Mouse (Mus musculus) megakaryocyte-erythroid progenitor cell, adult 5-6 weeks (primary cell): ENCODE measurements around the gene Prrt1. TPM values are rescaled to one million over a fixed set of nuclear protein-coding genes. Genes with fewer than 3 reads are reported as not detected.

Experiments used
- ATAC-seq: replicated peaks from 2 replicates; pipeline ENCODE4 v1.8.0; 2016; ENCODE audit warnings: mild to moderate bottlenecking, inconsistent platforms; ENCODE audit not compliant: severe bottlenecking, poor library complexity, low FRiP score, low TSS enrichment
- total RNA-seq, 2 experiments: library from RNA; stranded (forward) in 1 of 2; stranded (reverse) in 1 of 2; fragments of 200-1000, 215-1000 nt in 1 of 2; fragments of >200 nt in 1 of 2; fragmentation: Nextera tagmentation in 1 of 2; gene quantifications; 2 replicates each; pipeline ENCODE4 v1.2.3; 2014 to 2017

Prrt1 gene
- total RNA-seq, 2 experiments from 2014 or later: 0.59 to 0.75 TPM

DNA sequence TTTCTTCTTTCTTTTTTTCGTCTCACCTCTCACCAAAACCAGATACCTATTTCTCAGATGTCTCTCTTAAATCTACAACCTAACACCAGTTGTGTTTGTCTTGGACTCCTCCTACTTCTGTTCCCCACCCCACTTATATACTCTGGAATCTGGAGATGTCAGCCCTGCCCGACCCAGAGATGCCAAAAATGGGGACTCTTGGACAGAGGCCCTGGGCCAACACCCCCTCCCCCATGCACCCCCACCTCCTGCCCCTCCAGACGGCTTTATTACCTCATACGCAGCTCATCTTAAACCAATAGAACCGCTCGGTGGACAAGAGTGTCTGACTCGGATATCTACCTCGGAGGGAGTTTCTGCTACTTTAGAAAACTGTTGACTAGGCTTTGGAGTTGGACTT is 33.2 kb upstream of the Prrt1 start:
- no peak for ATAC-seq

DNA sequence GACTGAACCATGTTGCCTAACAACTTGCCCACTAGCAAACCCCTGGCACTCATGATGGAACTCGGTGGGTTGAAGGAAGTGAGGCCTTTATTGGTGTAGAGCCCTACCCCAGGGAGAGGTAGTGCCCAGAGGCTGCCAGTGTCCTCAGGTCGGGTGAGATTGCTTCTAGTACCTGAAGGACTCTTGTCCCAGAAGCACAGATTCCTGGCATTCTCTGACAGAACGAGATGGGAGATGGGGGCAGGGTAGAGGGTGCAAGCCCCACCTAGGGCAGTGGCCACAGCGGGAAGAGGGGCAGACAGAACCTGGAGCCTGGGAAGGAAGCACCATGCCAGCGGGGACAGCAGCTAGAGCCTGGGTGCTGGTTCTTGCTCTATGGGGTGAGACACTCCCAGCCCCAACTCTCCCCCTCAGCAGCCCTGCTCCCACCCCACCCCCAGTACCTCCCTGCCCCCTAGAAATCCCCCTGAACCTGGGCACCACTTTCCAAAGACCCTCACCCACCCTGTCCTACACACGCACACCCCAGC is 31.7 kb upstream of the Prrt1 start, which contains the start of gene Ager:
Ager (plus strand) TSS at position 297 of the 530 bp plus-strand sequence.
- ATAC-seq: no peak

GRCm38 (mm10) chr17:34599891-34600290 is 29.4 kb upstream of the Prrt1 start:
- ATAC-seq: no peak

GRCm38 (mm10) chr17:34601796-34602195 is 27.5 kb upstream of the Prrt1 start:
- no peak for ATAC-seq

DNA sequence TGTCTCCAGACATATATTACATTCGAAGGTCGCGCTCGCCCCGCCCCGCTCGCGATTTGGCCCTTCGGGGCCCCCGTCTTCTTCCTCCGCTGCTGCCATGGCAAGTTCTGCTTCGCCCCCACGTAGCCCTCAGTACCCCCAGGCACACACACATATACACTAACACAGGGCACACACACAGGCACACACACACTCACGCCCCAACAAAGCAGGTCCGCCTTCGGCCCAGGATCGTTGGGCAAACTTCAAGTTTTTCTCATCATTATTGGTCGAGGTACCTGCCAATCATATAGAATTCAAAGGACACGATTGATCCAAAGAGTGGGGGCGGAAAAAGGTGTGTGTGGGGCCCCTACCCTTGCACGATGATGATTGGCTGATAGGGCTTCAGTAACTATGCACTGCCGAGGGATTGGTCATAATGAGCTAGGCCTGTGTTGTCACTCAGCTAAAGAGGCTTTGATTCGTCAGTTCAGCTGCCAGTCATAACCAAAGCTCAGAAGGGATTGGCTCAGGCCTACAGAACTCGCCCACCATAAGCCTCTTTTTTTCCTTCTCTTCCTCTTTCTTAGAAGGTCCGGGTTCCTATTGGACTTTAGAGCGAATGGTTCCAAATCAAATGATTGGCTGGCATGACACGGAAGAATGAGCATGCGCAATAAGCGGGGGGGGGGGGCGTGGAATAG is 25.8 kb upstream of the Prrt1 start, which contains the start of gene Rnf5:
Rnf5 (minus strand) TSS at position 316 of the 686 bp plus-strand sequence.
- ATAC-seq: peak; percentile 84

GRCm38 (mm10) chr17:34604061-34604508 is 25.2 kb upstream of the Prrt1 start, which contains the start of gene Agpat1:
Agpat1 (plus strand) TSS chr17:34604262.
- peak; percentile 73 for ATAC-seq

- ATAC-seq: no peak
Measured at GRCm38 (mm10) chr17:34604511-34605237, 24.7 kb upstream of the Prrt1 start.

DNA sequence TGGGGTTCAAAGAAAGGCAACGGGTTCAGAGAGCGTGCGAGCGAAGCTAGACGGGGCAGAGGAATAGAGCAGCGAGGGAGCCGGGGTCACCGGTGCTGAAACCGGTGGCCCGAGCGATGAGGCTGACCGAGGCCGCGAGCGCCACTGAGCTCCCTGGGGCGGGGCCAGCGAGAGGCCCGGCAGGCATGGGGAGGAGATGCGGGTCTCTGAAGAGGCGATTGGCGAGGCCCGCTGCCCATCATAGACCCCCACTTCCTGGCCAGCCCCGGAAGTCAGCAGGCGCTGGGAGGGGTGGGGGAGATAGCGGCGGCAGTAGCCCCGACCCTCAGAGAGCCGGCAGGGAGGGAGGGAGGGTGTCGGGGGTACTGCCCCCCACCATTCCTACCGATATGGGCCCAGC is 23.7 kb upstream of the Prrt1 start:
- peak; percentile 49 for ATAC-seq

- ATAC-seq: no peak
Measured at GRCm38 (mm10) chr17:34606186-34607039, 22.9 kb upstream of the Prrt1 start.

DNA sequence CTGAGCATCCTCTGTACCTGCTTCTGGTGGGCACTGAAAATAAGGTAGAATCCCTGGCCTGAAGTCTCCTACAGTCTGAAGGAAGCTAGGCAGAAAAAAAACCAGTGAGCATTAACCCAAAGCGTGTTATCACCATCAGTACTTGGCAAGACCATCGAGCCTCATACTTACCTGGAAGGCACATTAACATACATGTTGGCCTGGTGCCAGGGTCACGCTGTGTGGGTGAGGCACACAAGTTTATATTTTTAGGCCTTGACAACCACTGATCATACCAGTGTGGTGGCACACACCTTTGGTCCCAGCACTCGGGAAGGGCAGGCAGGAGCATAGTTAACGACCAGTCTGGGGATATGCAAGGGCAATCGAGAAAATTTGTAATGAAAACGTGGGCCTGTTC is 21.3 kb upstream of the Prrt1 start:
- ATAC-seq: no peak

GRCm38 (mm10) chr17:34611050-34611449 is 18.3 kb upstream of the Prrt1 start:
- ATAC-seq: no peak

DNA sequence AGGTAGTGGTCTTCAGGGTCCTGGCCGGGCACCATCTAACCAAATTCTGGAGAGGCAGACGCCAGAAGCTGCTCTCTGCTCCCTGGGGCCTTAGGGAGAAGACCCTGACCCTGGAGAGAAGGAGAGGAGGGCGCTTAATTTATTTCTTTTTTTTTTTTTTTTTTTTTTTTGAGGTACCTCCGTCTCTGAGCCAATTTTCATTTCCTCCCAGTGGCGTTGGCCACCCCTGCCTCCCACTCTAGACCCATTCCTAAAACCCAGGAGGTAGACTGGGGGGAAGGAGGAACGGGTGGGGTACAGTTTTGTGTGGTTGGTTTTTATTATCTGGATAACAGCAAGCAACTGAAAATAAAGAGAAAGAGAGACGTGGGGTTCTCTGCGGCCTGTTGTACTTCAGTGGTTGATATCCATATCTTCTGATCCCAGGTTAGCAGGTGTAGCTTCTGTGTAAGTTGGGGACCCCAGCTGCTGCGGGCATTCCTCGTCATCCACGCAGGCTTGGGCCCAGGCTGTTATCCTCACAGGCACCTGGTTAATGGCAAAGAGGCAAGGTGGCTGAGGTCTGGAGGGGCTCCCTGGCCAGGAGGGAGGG is 16.2 kb upstream of the Prrt1 start:
- peak; percentile 81 for ATAC-seq

DNA sequence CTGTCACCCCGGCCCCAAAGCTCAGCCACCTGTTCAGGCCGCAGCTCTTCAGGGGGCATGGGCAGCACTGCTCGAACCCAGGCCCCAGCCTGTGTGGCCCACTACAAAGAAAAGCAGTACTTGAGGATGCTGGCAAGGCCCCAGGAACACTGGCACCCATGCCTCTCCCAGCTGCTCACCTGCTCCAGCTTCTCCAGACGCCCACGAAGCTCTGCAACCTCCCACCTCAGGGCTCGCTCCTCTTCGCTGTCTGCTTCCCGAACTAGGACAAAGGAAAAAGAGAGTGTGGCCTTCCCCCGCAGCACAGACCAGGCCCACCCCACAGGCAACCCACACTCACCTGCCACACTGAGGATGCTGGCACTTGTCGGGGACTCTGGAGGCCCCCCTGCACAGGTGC is 15.5 kb upstream of the Prrt1 start:
- ATAC-seq: no peak

GRCm38 (mm10) chr17:34615871-34616270 is 13.5 kb upstream of the Prrt1 start, which contains the start of gene Egfl8:
Egfl8 (minus strand) TSS chr17:34615971.
- ATAC-seq: no peak

- peak; percentile 79 for ATAC-seq
Measured at GRCm38 (mm10) chr17:34618999-34619398, 10.3 kb upstream of the Prrt1 start.

GRCm38 (mm10) chr17:34621006-34621405 is 8.3 kb upstream of the Prrt1 start:
- ATAC-seq: no peak

GRCm38 (mm10) chr17:34623161-34623560 is 6.2 kb upstream of the Prrt1 start:
- ATAC-seq: no peak

GRCm38 (mm10) chr17:34624981-34625380 is 4.4 kb upstream of the Prrt1 start:
- no peak for ATAC-seq
